Mouse (Mus musculus): ENCODE measurements at regions not wholly inside any gene's neighbourhood (a gene's known extent, or its start where the extent isn't known, plus 50 kb on each side); places are given as distances from the start of the nearest gene placed in this dataset.

- TF ChIP-seq EP300 (IDR thresholded peaks at IDR 0.05; ENCODE audit: insufficient read depth, low read depth, low read length): no peak
- TF ChIP-seq CTCF (IDR thresholded peaks at IDR 0.05; ENCODE audit: low read depth, low read length): no peak
Observed at GRCm38 (mm10) chr16:78101415-78102326, 199.6 kb upstream of the Cxadr start.

All from ES-Bruce4 (cell line).